ENCODE assay signal across 15 mouse cellular contexts in genomic region chr11:101128996-101129577, GRCm38 (mm10). TPM values are rescaled to one million over a fixed set of nuclear protein-coding genes. Genes with fewer than 3 reads are reported as not detected.
DNase-seq lines count a peak whose midpoint lies in the region; ATAC-seq and TF ChIP-seq lines count a peak whose summit lies in the region.
"Had no signal": no experiment of that assay in that cellular context is flagged by ENCODE, and none has a peak within 500 bp of the region (broad histone marks: within the 10 kb centered on the region; RNA-seq: fewer than 3 reads in every experiment).

No protein-coding gene starts in this region.

- H3K36me3 ChIP-seq in heart, embryonic 10.5 days: peaks cover 32% of the 10 kb centered on the region
- H3K36me3 ChIP-seq in stomach, postnatal 0 days (ENCODE audit: control insufficient read depth, insufficient read depth, low read length): peaks cover 7% of the 10 kb centered on the region
- H3K36me3 ChIP-seq in midbrain, embryonic 15.5 days (replicated peaks): peaks cover 16% of the 10 kb centered on the region

- H3K9me3 ChIP-seq in heart, embryonic 10.5 days: no peaks in the 10 kb centered on the region
- no peaks in the 10 kb centered on the region for H3K9me3 ChIP-seq in stomach, postnatal 0 days (ENCODE audit: control insufficient read depth, low read length)
- no peaks in the 10 kb centered on the region for H3K9me3 ChIP-seq in midbrain, embryonic 15.5 days
- H3K9me3 ChIP-seq: neural tube, embryonic 15.5 days had no signal

- H3K4me1 ChIP-seq in heart, embryonic 10.5 days: peaks cover 23% of the 10 kb centered on the region
- H3K4me1 ChIP-seq in brown adipose tissue, adult 24 weeks (ENCODE audit: control insufficient read depth, insufficient read depth, insufficient read length, low read length): peaks cover 17% of the 10 kb centered on the region
- peaks cover 3% of the 10 kb centered on the region; the same call in 1 of the 2 replicates for H3K4me1 ChIP-seq in stomach, postnatal 0 days (replicated peaks; ENCODE audit: control insufficient read depth, insufficient read depth)
- H3K4me1 ChIP-seq in midbrain, embryonic 15.5 days: no peaks in the 10 kb centered on the region
- H3K4me1 ChIP-seq: forebrain, embryonic 13.5 days; neural tube, embryonic 15.5 days had no signal

- 84% methylated on average over 11 of the region's 11 CpGs for WGBS in heart, embryonic 10.5 days
- 80% methylated on average over 11 of the region's 11 CpGs for WGBS in stomach, postnatal 0 days
- 87% methylated on average over 11 of the region's 11 CpGs for WGBS in midbrain, embryonic 15.5 days

- TF ChIP-seq CTCF in stomach, postnatal 0 days (IDR thresholded peaks at IDR 0.05; ENCODE audit: low read depth): no peak

- ATAC-seq in stomach, postnatal 0 days (ENCODE audit: low FRiP score, low TSS enrichment): peak; percentile 20; the same call in 1 of the 2 replicates
- ATAC-seq in midbrain, embryonic 15.5 days (replicated peaks): no peak
- ATAC-seq: forebrain, embryonic 13.5 days; liver, embryonic 12.5 days had no signal

- TF ChIP-seq EP300 in stomach, postnatal 0 days (optimal IDR thresholded peaks at IDR 0.05): no peak

- DNase-seq in heart, embryonic 10.5 days (ENCODE audit: low spot score): no peak
- DNase-seq in heart, postnatal 25 days (ENCODE audit: low spot score): no peak
- peak; percentile 88 to 90 for DNase-seq in cerebellum, postnatal 10 days
- no peak for DNase-seq in stomach, postnatal 0 days (ENCODE audit: low spot score)
- no peak for DNase-seq in Muller cell, postnatal 12 days (ENCODE audit: inconsistent ontology term)
- DNase-seq: kidney, postnatal 10 days; layer of hippocampus, adult 9-11 months had no signal

- H3K4me2 ChIP-seq in stomach, postnatal 0 days (replicated peaks; ENCODE audit: low read depth): no peak overlapping the region
- H3K4me2 ChIP-seq in midbrain, embryonic 15.5 days: no peak overlapping the region
- H3K4me2 ChIP-seq: forebrain, embryonic 13.5 days; neural tube, embryonic 15.5 days had no signal

- no peak overlapping the region for H3K9ac ChIP-seq in stomach, postnatal 0 days (ENCODE audit: low read length)
- H3K9ac ChIP-seq in midbrain, embryonic 15.5 days: no peak overlapping the region
- H3K9ac ChIP-seq: forebrain, embryonic 13.5 days; liver, embryonic 12.5 days; neural tube, embryonic 15.5 days had no signal

- H3K27ac ChIP-seq in heart, embryonic 10.5 days: peak overlapping the region; percentile 52; the same call in 1 of the 2 replicates
- H3K27ac ChIP-seq in brown adipose tissue, adult 24 weeks (replicated peaks; ENCODE audit: low read depth, low read length): peak overlapping the region; percentile 47
- H3K27ac ChIP-seq in stomach, postnatal 0 days (replicated peaks): no peak overlapping the region
- H3K27ac ChIP-seq in midbrain, embryonic 15.5 days: no peak overlapping the region
- H3K27ac ChIP-seq: forebrain, embryonic 13.5 days; liver, embryonic 12.5 days; neural tube, embryonic 15.5 days had no signal

- no peaks in the 10 kb centered on the region for H3K27me3 ChIP-seq in heart, embryonic 10.5 days (ENCODE audit: insufficient read depth, poor library complexity, severe bottlenecking)
- no peaks in the 10 kb centered on the region for H3K27me3 ChIP-seq in stomach, postnatal 0 days (ENCODE audit: control insufficient read depth, insufficient read depth, low read length)
- no peaks in the 10 kb centered on the region for H3K27me3 ChIP-seq in midbrain, embryonic 15.5 days (replicated peaks)
- H3K27me3 ChIP-seq: forebrain, embryonic 13.5 days; neural tube, embryonic 15.5 days had no signal

- no peak overlapping the region for H3K4me3 ChIP-seq in heart, embryonic 10.5 days
- H3K4me3 ChIP-seq in brown adipose tissue, adult 24 weeks (ENCODE audit: insufficient read depth, low read depth, low read length): no peak overlapping the region
- no peak overlapping the region for H3K4me3 ChIP-seq in stomach, postnatal 0 days (ENCODE audit: low read depth, low read length)
- no peak overlapping the region for H3K4me3 ChIP-seq in midbrain, embryonic 15.5 days
- H3K4me3 ChIP-seq: forebrain, embryonic 13.5 days; liver, embryonic 12.5 days; neural tube, embryonic 15.5 days had no signal

- intact Hi-C loops in heart, postnatal 25 days (cut with DNase I): no loop called here

RNA-seq across cellular contexts. Expression of gene Tubg1, which starts 9.3 kb away (rescaled TPM):
- 103 and 110 TPM in 2 replicates for polyA plus RNA-seq in heart, embryonic 10.5 days (2016; fragmentation: Nextera tagmentation; extraction: Ambion mirVana)
- total RNA-seq in heart, postnatal 25 days (2021): 10 to 100 TPM; 24.4 to 27.3 TPM
- 46.6 and 49.2 TPM in 2 replicates for polyA plus RNA-seq in brown adipose tissue, adult 24 weeks (2012; ENCODE audit: insufficient read depth, insufficient read length, missing spikeins)
- polyA plus RNA-seq in stomach, postnatal 0 days (2015; fragmentation: Nextera tagmentation; extraction: Ambion mirVana): 29.7 and 29.8 TPM in 2 replicates
- 76.1 and 84.7 TPM in 2 replicates for polyA plus RNA-seq in midbrain, embryonic 15.5 days (2015; fragmentation: Nextera tagmentation; extraction: Ambion mirVana)

RNA-seq across cellular contexts. Expression of gene Retreg3, which starts 9.4 kb away (rescaled TPM):
- 12.6 and 13.0 TPM in 2 replicates for polyA plus RNA-seq in heart, embryonic 10.5 days (2016; fragmentation: Nextera tagmentation; extraction: Ambion mirVana)
- total RNA-seq in heart, postnatal 25 days (2021): 10 to 100 TPM; 34.0 to 35.5 TPM
- 43.7 and 49.6 TPM in 2 replicates for polyA plus RNA-seq in brown adipose tissue, adult 24 weeks (2012; ENCODE audit: insufficient read depth, insufficient read length, missing spikeins)
- polyA plus RNA-seq in stomach, postnatal 0 days (2015; fragmentation: Nextera tagmentation; extraction: Ambion mirVana): 16.1 and 17.9 TPM in 2 replicates
- polyA plus RNA-seq in midbrain, embryonic 15.5 days (2015; fragmentation: Nextera tagmentation; extraction: Ambion mirVana): 28.4 and 29.2 TPM in 2 replicates

RNA-seq across cellular contexts. Expression of gene Tubg2, which starts 26.6 kb away (rescaled TPM):
- 3.0 and 4.2 TPM in 2 replicates for polyA plus RNA-seq in heart, embryonic 10.5 days (2016; fragmentation: Nextera tagmentation; extraction: Ambion mirVana)
- total RNA-seq in heart, postnatal 25 days (2021): 1 to 10 TPM; 2.5 to 3.9 TPM
- polyA plus RNA-seq in brown adipose tissue, adult 24 weeks (2012; ENCODE audit: insufficient read depth, insufficient read length, missing spikeins): 1.1 and 1.9 TPM in 2 replicates
- polyA plus RNA-seq in stomach, postnatal 0 days (2015; fragmentation: Nextera tagmentation; extraction: Ambion mirVana): 3.0 and 3.1 TPM in 2 replicates
- 60.8 and 62.7 TPM in 2 replicates for polyA plus RNA-seq in midbrain, embryonic 15.5 days (2015; fragmentation: Nextera tagmentation; extraction: Ambion mirVana)
- total RNA-seq: granulocyte monocyte progenitor cell, adult 5-6 weeks; megakaryocyte-erythroid progenitor cell, adult 5-6 weeks; monocyte, adult 5-6 weeks had no signal

RNA-seq across cellular contexts. Expression of gene Psmc3ip, which starts 33.9 kb away (rescaled TPM):
- 29.6 and 40.8 TPM in 2 replicates for polyA plus RNA-seq in heart, embryonic 10.5 days (2016; fragmentation: Nextera tagmentation; extraction: Ambion mirVana)
- 1 to 10 TPM; 3.1 TPM for total RNA-seq in heart, postnatal 25 days (2021)
- polyA plus RNA-seq in brown adipose tissue, adult 24 weeks (2012; ENCODE audit: insufficient read depth, insufficient read length, missing spikeins): 1.7 and 3.6 TPM in 2 replicates
- polyA plus RNA-seq in stomach, postnatal 0 days (2015; fragmentation: Nextera tagmentation; extraction: Ambion mirVana): 10.6 and 11.8 TPM in 2 replicates
- polyA plus RNA-seq in midbrain, embryonic 15.5 days (2015; fragmentation: Nextera tagmentation; extraction: Ambion mirVana): 18.3 and 20.3 TPM in 2 replicates
- total RNA-seq: monocyte, adult 5-6 weeks had no signal

RNA-seq across cellular contexts. Expression of gene Cntnap1, which starts 41.2 kb away (rescaled TPM):
- 0.39 and 0.44 TPM in 2 replicates for polyA plus RNA-seq in heart, embryonic 10.5 days (2016; fragmentation: Nextera tagmentation; extraction: Ambion mirVana)
- 1 to 10 TPM; 1.7 to 2.4 TPM for total RNA-seq in heart, postnatal 25 days (2021)
- 7.2 and 11.2 TPM in 2 replicates for polyA plus RNA-seq in brown adipose tissue, adult 24 weeks (2012; ENCODE audit: insufficient read depth, insufficient read length, missing spikeins)
- 0.52 and 0.94 TPM in 2 replicates for polyA plus RNA-seq in stomach, postnatal 0 days (2015; fragmentation: Nextera tagmentation; extraction: Ambion mirVana)
- 3.4 and 3.8 TPM in 2 replicates for polyA plus RNA-seq in midbrain, embryonic 15.5 days (2015; fragmentation: Nextera tagmentation; extraction: Ambion mirVana)
- total RNA-seq: megakaryocyte-erythroid progenitor cell, adult 5-6 weeks had no signal

Comparison
In these comparisons a context has a peak if more than half of its experiments do, and no peak if none do; other contexts are left out.
1. DNase-seq: peak in cerebellum, postnatal 10 days (2 of 2); none in heart, embryonic 10.5 days (single experiment), heart, postnatal 25 days (single experiment), stomach, postnatal 0 days (single experiment) and Muller cell, postnatal 12 days (single experiment).
2. H3K27ac ChIP-seq: peak in heart, embryonic 10.5 days (single experiment) and brown adipose tissue, adult 24 weeks (single experiment); none in stomach, postnatal 0 days (single experiment) and midbrain, embryonic 15.5 days (single experiment).
3. RNA of gene Tubg2, which starts 26.6 kb away (polyA plus RNA-seq): 60.8 to 62.7 TPM in midbrain, embryonic 15.5 days; 3.0 to 4.2 TPM in heart, embryonic 10.5 days, 3.0 to 3.1 TPM in stomach, postnatal 0 days and 1.1 to 1.9 TPM in brown adipose tissue, adult 24 weeks; every median in the first group is over 10 times any median in the second.